Mouse (Mus musculus): ENCODE results near the gene Mb.

GRCm38 (mm10) chr15:76973855-76974651 lies 76.4 kb downstream of the Mb start:
- TF ChIP-seq POLR2AphosphoS2 (IDR thresholded peaks at IDR 0.05; ENCODE audit: insufficient read length, low read depth) (no peak), POLR2A (IDR thresholded peaks at IDR 0.05; ENCODE audit: insufficient read length, low read depth) (peak; percentile 54), TCF12 (IDR thresholded peaks at IDR 0.05; ENCODE audit: insufficient read depth, poor library complexity, severe bottlenecking) (no peak), CEBPB (IDR thresholded peaks at IDR 0.05; ENCODE audit: insufficient read depth, poor library complexity, severe bottlenecking) (no peak), USF1 (IDR thresholded peaks at IDR 0.05; ENCODE audit: low read depth) (peak; percentile 65), MAX (IDR thresholded peaks at IDR 0.05; ENCODE audit: low read depth) (no peak), MYOG (IDR thresholded peaks at IDR 0.05; ENCODE audit: control insufficient read depth in 1 of 3, insufficient read depth in 1 of 3, insufficient read length in 2 of 3, low read depth in 2 of 3) (peak in 2 of 3 experiments; percentile 46 to 64), E2F4 (IDR thresholded peaks at IDR 0.05; ENCODE audit: insufficient read depth) (no peak), TCF3 (IDR thresholded peaks at IDR 0.05; ENCODE audit: insufficient read length, low read depth) (no peak), REST (IDR thresholded peaks at IDR 0.05; ENCODE audit: insufficient read depth, insufficient read length) (no peak), SRF (IDR thresholded peaks at IDR 0.05; ENCODE audit: control insufficient read depth, insufficient read length, low read depth) (no peak), MYOD1 (IDR thresholded peaks at IDR 0.05; ENCODE audit: control insufficient read depth in 1 of 3, insufficient read length in 2 of 3, low read depth in 2 of 3) (peak in 2 of 3 experiments; percentile 77 to 84)
